Mouse (Mus musculus) small intestine, adult 2 months (tissue): ENCODE results near the gene Sprn.

Experiments used
- CTCF ChIP-seq: fragments of 200-500 bp; IDR thresholded peaks from 2 replicates; pipeline ENCODE4 v1.5.1; 2012; ENCODE audit warnings: low read depth, mild to moderate bottlenecking, control low read depth, inconsistent platforms, low read length, moderate library complexity, mixed read lengths; ENCODE audit not compliant: insufficient replicate concordance, insufficient read length; ENCODE audit errors: extremely low read depth
- POLR2A ChIP-seq: fragments of 200-500 bp; IDR thresholded peaks from 2 replicates; pipeline ENCODE4 v1.6.1; 2012; ENCODE audit warnings: low read depth, mild to moderate bottlenecking, control low read depth, inconsistent platforms, low read length, moderate library complexity

DNA sequence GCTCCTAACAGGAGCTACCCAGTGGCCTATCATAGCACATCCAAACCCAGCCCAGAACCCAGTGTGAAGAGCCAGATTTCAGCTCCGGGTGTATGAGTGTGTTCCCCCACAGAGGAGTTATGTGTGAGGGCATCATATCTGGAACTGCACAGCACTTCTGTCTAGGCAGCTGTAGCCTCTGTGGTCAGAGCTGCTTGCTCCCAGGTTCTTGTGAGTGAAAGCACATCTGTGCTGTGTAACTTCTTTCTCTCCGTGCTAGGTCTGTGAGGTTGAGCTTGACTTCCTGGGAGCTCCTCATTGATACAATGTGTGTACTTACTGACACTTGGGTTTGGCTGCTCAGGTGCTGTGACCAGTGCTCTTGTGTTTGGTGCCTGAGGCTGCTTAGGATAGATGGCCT lies 38.2 kb upstream of the Sprn start:
- TF ChIP-seq CTCF (no peak), POLR2A (no peak)
